Mouse (Mus musculus): ENCODE data around the gene Rps8.

- TF ChIP-seq CTCF (IDR thresholded peaks at IDR 0.05; ENCODE audit: control insufficient read depth, insufficient read depth, insufficient read length) (no peak), USF1 (IDR thresholded peaks at IDR 0.05; ENCODE audit: low read depth) (no peak), MYOD1 (IDR thresholded peaks at IDR 0.05; ENCODE audit: control insufficient read depth, insufficient read length, low read depth) (no peak), MAX (IDR thresholded peaks at IDR 0.05) (no peak), MYOG (IDR thresholded peaks at IDR 0.05; ENCODE audit: control insufficient read depth, extremely low read depth, insufficient read length) (no peak), CEBPB (IDR thresholded peaks at IDR 0.05; ENCODE audit: low read depth) (no peak), FOSL1 (IDR thresholded peaks at IDR 0.05; ENCODE audit: insufficient read depth, low read length, poor library complexity, severe bottlenecking) (no peak)
These were observed 29.3 kb downstream of the Rps8 start, which contains the start of gene Tctex1d4 for GRCm38 (mm10) chr4:117126675-117127290.

Measured in C2C12 (cell line).